Mouse (Mus musculus) CH12.LX (cell line): ENCODE results near the gene Btbd16. TPM values are rescaled to one million over a fixed set of nuclear protein-coding genes. Genes with fewer than 3 reads are reported as not detected.

ENCODE experiments used
- DNase-seq: peaks from one replicate; pipeline ENCODE4 v3.0.0-alpha.2; 2013; ENCODE audit errors: extremely low read depth
- H3K27ac ChIP-seq: 2 replicates; pipeline ENCODE4 v1.5.1; 2012; ENCODE audit warnings: low read depth, mild to moderate bottlenecking, control low read depth, moderate library complexity; ENCODE audit not compliant: insufficient read depth
- H3K27me3 ChIP-seq: replicated peaks from 2 replicates; pipeline ENCODE3; 2012; ENCODE audit warnings: inconsistent platforms
- H3K36me3 ChIP-seq, 2 experiments: replicated peaks in 1 of 2; 2 replicates each; pipeline versions ENCODE3 to v1.6.1; 2012; ENCODE audit warnings: inconsistent platforms in 1 of 2, low read length in 1 of 2, mild to moderate bottlenecking in 1 of 2, mixed read lengths in 1 of 2, moderate library complexity in 1 of 2; ENCODE audit not compliant: control insufficient read depth in 1 of 2, insufficient read depth in 1 of 2
- H3K4me1 ChIP-seq, 2 experiments: 2 replicates each; pipeline ENCODE4 v1.6.1; 2012; ENCODE audit warnings: inconsistent platforms in 1 of 2, moderate library complexity in 1 of 2; ENCODE audit not compliant: insufficient read depth in 2 of 2, control insufficient read depth in 1 of 2
- H3K4me2 ChIP-seq: 2 replicates; pipeline ENCODE4 v1.6.1; 2012; ENCODE audit warnings: low read depth, mild to moderate bottlenecking, control low read depth; ENCODE audit not compliant: poor library complexity, insufficient read depth, severe bottlenecking
- H3K4me3 ChIP-seq, 3 experiments: fragments of 150-350 bp in 1 of 3; sonication (generic) in 1 of 3; replicated peaks in 1 of 3; 2 replicates each; pipeline versions ENCODE3 to v1.5.1; 2011 to 2012; ENCODE audit warnings: low read depth in 2 of 3, low read length in 2 of 3, mild to moderate bottlenecking in 2 of 3, moderate library complexity in 2 of 3, control low read depth in 1 of 3, improper control_type of control experiment in 1 of 3, inconsistent platforms in 1 of 3, mixed read lengths in 1 of 3; ENCODE audit not compliant: poor library complexity in 1 of 3
- H3K79me2 ChIP-seq: replicated peaks from 2 replicates; pipeline ENCODE4 v1.6.1; 2012; ENCODE audit warnings: mild to moderate bottlenecking, moderate library complexity; ENCODE audit not compliant: control insufficient read depth, poor library complexity, insufficient read depth, severe bottlenecking; ENCODE audit errors: extremely low read depth
- H3K9ac ChIP-seq: 2 replicates; pipeline ENCODE4 v1.6.1; 2012; ENCODE audit warnings: low read depth, mild to moderate bottlenecking, control low read depth, moderate library complexity; ENCODE audit not compliant: insufficient read depth
- H3K9me3 ChIP-seq: replicated peaks from 2 replicates; pipeline ENCODE3; 2012; ENCODE audit warnings: low read length, inconsistent platforms, mixed read lengths
- CHD1 ChIP-seq: IDR thresholded peaks from 2 replicates; pipeline ENCODE4 v1.6.1; 2012; ENCODE audit warnings: low read depth, low read length, improper control_type of control experiment, inconsistent platforms
- CTCF ChIP-seq, 2 experiments: IDR thresholded peaks in 1 of 2; conservative IDR thresholded peaks in 1 of 2; 2 replicates each; pipeline ENCODE4 v1.5.1; 2011 to 2012; ENCODE audit warnings: low read depth in 2 of 2, low read length in 2 of 2, improper control_type of control experiment in 1 of 2, inconsistent platforms in 1 of 2, mild to moderate bottlenecking in 1 of 2, moderate library complexity in 1 of 2
- ETS1 ChIP-seq: conservative IDR thresholded peaks from 2 replicates; pipeline ENCODE4 v1.6.1; 2012; ENCODE audit warnings: low read depth, mild to moderate bottlenecking, inconsistent platforms, low read length, improper control_type of control experiment, moderate library complexity
- IRF4 ChIP-seq: IDR thresholded peaks from 2 replicates; pipeline ENCODE4 v1.6.1; 2014; ENCODE audit warnings: low read depth, mild to moderate bottlenecking, inconsistent platforms, low read length, improper control_type of control experiment
- JUND ChIP-seq: conservative IDR thresholded peaks from 2 replicates; pipeline ENCODE4 v1.6.1; 2011; ENCODE audit warnings: low read depth, low read length, improper control_type of control experiment
- KAT2A ChIP-seq: IDR thresholded peaks from 2 replicates; pipeline ENCODE4 v1.6.1; 2012; ENCODE audit warnings: low read length, improper control_type of control experiment, inconsistent platforms; ENCODE audit not compliant: insufficient replicate concordance
- MAFK ChIP-seq: IDR thresholded peaks from 2 replicates; pipeline ENCODE4 v1.6.1; 2011; ENCODE audit warnings: low read length, improper control_type of control experiment; ENCODE audit not compliant: insufficient replicate concordance
- MXI1 ChIP-seq: IDR thresholded peaks from 2 replicates; pipeline ENCODE4 v1.6.1; 2011; ENCODE audit warnings: mild to moderate bottlenecking, low read depth, low read length, improper control_type of control experiment
- MYC ChIP-seq: IDR thresholded peaks from 2 replicates; pipeline ENCODE4 v1.6.1; 2011; ENCODE audit warnings: low read depth, mild to moderate bottlenecking, improper control_type of control experiment, low read length
- NELFE ChIP-seq: IDR thresholded peaks from 2 replicates; pipeline ENCODE4 v1.6.1; 2011; ENCODE audit warnings: low read depth, low read length, improper control_type of control experiment
- NRF1 ChIP-seq: IDR thresholded peaks from 2 replicates; pipeline ENCODE4 v1.6.1; 2014; ENCODE audit warnings: low read depth, mild to moderate bottlenecking, inconsistent platforms, low read length, improper control_type of control experiment, moderate library complexity
- PAX5 ChIP-seq: IDR thresholded peaks from 2 replicates; pipeline ENCODE4 v1.6.1; 2012; ENCODE audit warnings: low read length, inconsistent platforms, mixed read lengths
- POLR2A ChIP-seq: IDR thresholded peaks from 2 replicates; pipeline ENCODE4 v1.6.1; 2011; ENCODE audit warnings: low read depth, mild to moderate bottlenecking, improper control_type of control experiment, low read length
- POLR2AphosphoS2 ChIP-seq: IDR thresholded peaks from 2 replicates; pipeline ENCODE4 v1.6.1; 2011; ENCODE audit warnings: low read depth, low read length, improper control_type of control experiment
- RAD21 ChIP-seq: IDR thresholded peaks from 2 replicates; pipeline ENCODE4 v1.6.1; 2011; ENCODE audit warnings: low read depth, mild to moderate bottlenecking, low read length, improper control_type of control experiment, moderate library complexity
- TCF12 ChIP-seq: IDR thresholded peaks from 2 replicates; pipeline ENCODE4 v1.6.1; 2014; ENCODE audit warnings: low read depth, mild to moderate bottlenecking, inconsistent platforms, low read length, improper control_type of control experiment
- ZMIZ1 ChIP-seq: IDR thresholded peaks from 2 replicates; pipeline ENCODE4 v1.6.1; 2012; ENCODE audit warnings: low read depth, mild to moderate bottlenecking, inconsistent platforms, low read length, improper control_type of control experiment
- dilution Hi-C: fragments of 300-500 bp; cut with MboI; formaldehyde crosslinking; loops from 2 replicates; pipeline ENCODE4 v1.14.3; 2020; ENCODE audit warnings: low sequenced_read_pairs; ENCODE audit not compliant: extremely low pct_unique_long_range_greater_than_20kb, extremely low pct_ligation_motif_present
- in situ Hi-C: fragments of 300-500 bp; cut with MboI; formaldehyde crosslinking; loops from 3 replicates; pipeline ENCODE4 v1.14.3; 2019; ENCODE audit warnings: low sequenced_read_pairs, low pct_ligation_motif_present, low pct_unique_long_range_greater_than_20kb, mixed read lengths
- polyA plus RNA-seq: library from polyadenylated mRNA; unstranded; fragments of >175 nt; gene quantifications from 2 replicates; pipeline ENCODE4 v1.2.1, GENCODE M21; 2012; ENCODE audit warnings: low read depth; ENCODE audit not compliant: insufficient read length
- total RNA-seq, 2 experiments: library from RNA; depleted of rRNA; stranded (reverse); fragments of 300-350 nt in 1 of 2; fragments of >200 nt in 1 of 2; gene quantifications; 2 replicates each; pipeline ENCODE4 v1.2.3; 2012 to 2014

The Btbd16 gene
- total and polyA plus RNA-seq, 3 experiments = not detected

DNA sequence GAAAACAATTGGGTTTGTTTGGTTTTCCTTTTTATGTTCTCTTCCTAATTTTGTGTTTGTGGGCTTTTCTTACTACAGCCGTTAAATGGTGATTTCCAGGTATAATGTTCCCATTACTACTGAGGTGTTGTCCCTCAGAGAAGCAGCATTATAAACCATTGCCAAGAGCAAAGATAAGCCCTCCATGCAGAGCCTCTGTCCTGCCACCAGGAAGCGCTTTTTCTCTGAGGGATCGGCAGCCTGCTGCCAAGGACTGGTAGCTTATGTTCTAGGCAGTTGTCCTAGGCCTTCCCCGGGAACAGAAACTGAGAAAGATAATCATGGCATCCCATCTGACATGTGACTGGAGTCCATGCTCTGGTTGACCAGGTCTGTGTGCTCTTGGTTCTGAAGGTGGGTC lies 24.7 kb upstream of the Btbd16 start:
- in situ Hi-C loops (no loop called here), dilution Hi-C loops (no loop called here)
- peaks cover 52% of the 10 kb centered on the region for H3K27me3 ChIP-seq
- peaks cover 3% of the 10 kb centered on the region in 2 experiments; a peak in 1 of 4 replicates for H3K4me1 ChIP-seq
- no peaks in the 10 kb centered on the region for H3K79me2 ChIP-seq
- H3K27ac ChIP-seq = no peak overlapping the region
- no peaks in the 10 kb centered on the region for H3K9me3 ChIP-seq
- no peak overlapping the region for H3K4me2 ChIP-seq
- H3K9ac ChIP-seq = no peak overlapping the region
- no peak overlapping the region for H3K4me3 ChIP-seq
- TF ChIP-seq CTCF (conservative IDR thresholded peaks at IDR 0.05 in 1 of 2, IDR thresholded peaks at IDR 0.05 in 1 of 2; ENCODE audit: low read depth in 2 of 2, low read length in 2 of 2) = peak in 1 of 2 experiments; percentile 15; a peak in 1 of 4 replicates
- no peak for TF ChIP-seq POLR2A
- TF ChIP-seq TCF12 = no peak
- DNase-seq = no peak
- H3K36me3 ChIP-seq = no peaks in the 10 kb centered on the region

DNA sequence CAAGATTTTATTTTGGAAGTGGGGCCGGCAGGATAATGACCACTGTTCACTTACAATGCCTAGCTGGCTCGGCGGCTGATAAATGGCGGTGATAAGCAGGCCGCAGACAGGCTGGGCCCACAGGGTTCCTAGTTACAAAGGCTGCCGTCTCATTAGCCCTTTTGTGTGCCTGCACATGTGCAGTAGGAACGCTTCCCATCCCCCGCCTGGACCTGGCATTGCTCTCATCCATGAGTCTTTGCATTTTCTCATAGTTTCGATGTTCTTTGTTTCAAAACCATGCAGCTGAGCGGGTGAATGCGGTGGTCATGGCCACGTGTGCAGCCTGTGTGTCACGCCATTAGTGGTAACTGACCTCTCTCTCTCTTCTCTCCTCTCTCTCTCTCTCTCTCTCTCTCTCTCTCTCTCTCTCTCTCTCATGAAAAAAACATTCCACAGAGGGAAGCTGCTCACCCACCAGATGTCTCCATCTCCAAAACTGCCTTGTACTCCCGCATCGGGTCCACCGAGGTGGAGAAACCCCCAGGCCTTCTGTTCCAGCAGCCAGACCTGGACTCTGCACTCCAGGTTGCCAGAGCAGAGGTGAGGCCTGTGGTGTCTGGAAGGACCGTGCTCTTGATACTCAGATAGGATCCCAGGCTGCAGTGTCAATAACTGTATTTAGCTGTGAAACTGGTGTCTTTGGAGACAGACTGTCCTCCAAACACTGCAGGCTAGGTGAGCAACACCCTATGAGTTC lies 22.9 kb upstream of the Btbd16 start:
- Histone ChIP-seq H3K4me3 (no peak overlapping the region), H3K36me3 (no peaks in the 10 kb centered on the region), H3K4me1 (no peaks in the 10 kb centered on the region)
- in situ Hi-C loops = no loop called here
- no peak for TF ChIP-seq NELFE
- no peak for TF ChIP-seq JUND
- TF ChIP-seq MAFK = no peak
- no peak for TF ChIP-seq MXI1
- no peak for TF ChIP-seq POLR2A
- TF ChIP-seq POLR2AphosphoS2 = no peak
- TF ChIP-seq PAX5 = no peak
- TF ChIP-seq ETS1 = no peak
- TF ChIP-seq ZMIZ1 = no peak
- TF ChIP-seq RAD21 = no peak
- TF ChIP-seq TCF12 = no peak
- no peak for TF ChIP-seq KAT2A
- TF ChIP-seq MYC = no peak
- TF ChIP-seq IRF4 = no peak
- no peak for TF ChIP-seq CHD1
- TF ChIP-seq NRF1 = no peak
- TF ChIP-seq, all 38 proteins: peak for 0
- Histone ChIP-seq H3K9me3 (no peaks in the 10 kb centered on the region), H3K79me2 (no peaks in the 10 kb centered on the region), H3K27ac (no peak overlapping the region), H3K9ac (no peak overlapping the region), H3K4me2 (no peak overlapping the region), H3K27me3 (peaks cover 52% of the 10 kb centered on the region)
- DNase-seq = no peak
- dilution Hi-C loops = no loop called here
